Mouse (Mus musculus) liver, embryonic 14.5 days (tissue): ENCODE measurements around the gene Rnf220.

Source experiments
- CTCF ChIP-seq: IDR thresholded peaks from 2 replicates; pipeline ENCODE4 v1.5.1; 2016; ENCODE audit warnings: antibody characterized with exemption, low read depth, control low read depth
- EP300 ChIP-seq: IDR thresholded peaks from 2 replicates; pipeline ENCODE4 v1.6.1; 2016; ENCODE audit warnings: antibody characterized with exemption, low read depth

DNA sequence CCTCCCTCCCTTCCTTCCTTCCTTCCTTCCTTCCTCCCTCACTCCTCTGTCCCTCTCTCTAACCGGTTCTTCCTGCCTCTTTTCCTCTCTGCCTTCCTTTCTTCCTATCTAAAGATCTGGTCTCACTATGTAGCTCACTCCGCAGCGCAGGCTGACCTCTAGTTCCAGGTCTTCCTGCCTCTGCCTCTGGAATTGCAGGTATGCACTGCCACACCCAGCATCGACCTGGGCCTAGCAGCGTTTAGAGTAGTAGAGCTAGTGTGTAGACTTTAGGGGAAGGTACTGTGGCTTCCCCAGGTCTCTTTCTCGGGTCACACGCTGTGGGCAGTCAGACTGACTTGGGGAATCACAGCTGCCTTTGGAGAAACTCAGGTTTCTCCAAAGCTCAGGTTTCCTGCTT, 191.4 kb downstream of the Rnf220 start:
- TF ChIP-seq CTCF (no peak), EP300 (no peak)
